Mouse (Mus musculus) embryonic facial prominence, embryonic 10.5 days (tissue): Measurements from ENCODE around the gene Gm9495. TPM values are rescaled to one million over a fixed set of nuclear protein-coding genes. Genes with fewer than 3 reads are reported as not detected.

ENCODE experiments used
- polyA plus RNA-seq: library from polyadenylated mRNA; unstranded; fragments of >200 nt; fragmentation: Nextera tagmentation; extraction: Ambion mirVana; gene quantifications from 2 replicates; pipeline ENCODE4 v1.2.1, GENCODE M21; 2016

Gm9495 gene
- polyA plus RNA-seq, 1 experiment from 2014 or later, result not detected

Other genes with a start within 250 kb of the Gm9495 start
- gene Zfp930, start 244.5 kb downstream of the Gm9495 start, polyA plus RNA-seq, result 23.6 and 24.0 TPM in 2 replicates
- gene D130040H23Rik, start 182.5 kb downstream of the Gm9495 start, polyA plus RNA-seq, result 6.0 and 6.2 TPM in 2 replicates
- not detected in 2 replicates for gene Gm7697, start 69.4 kb upstream of the Gm9495 start, polyA plus RNA-seq
- gene Zfp868, start 172.0 kb upstream of the Gm9495 start, polyA plus RNA-seq, result 30.6 and 32.2 TPM in 2 replicates
- gene Zfp964, start 200.9 kb upstream of the Gm9495 start, polyA plus RNA-seq, result 2.1 and 2.2 TPM in 2 replicates